Mouse (Mus musculus) frontal cortex, adult 2 months (tissue): Measurements from ENCODE around the gene Il20rb. TPM values are rescaled to one million over a fixed set of nuclear protein-coding genes. Genes with fewer than 3 reads are reported as not detected.

Experiments used
- DNase-seq, 2 experiments: peaks; one replicate each; pipeline ENCODE4 v3.0.0; 2022; ENCODE audit warnings: low spot score in 1 of 2; ENCODE audit errors: extremely low spot score in 1 of 2
- polyA plus RNA-seq: library from polyadenylated mRNA; depleted of rRNA; stranded (reverse); fragments of >200 nt; gene quantifications from 2 replicates; pipeline ENCODE4 v1.2.3, GENCODE M21; 2012; rRNA removed

The Il20rb gene
- 1.0 and 1.5 TPM in 2 replicates for polyA plus RNA-seq

DNA sequence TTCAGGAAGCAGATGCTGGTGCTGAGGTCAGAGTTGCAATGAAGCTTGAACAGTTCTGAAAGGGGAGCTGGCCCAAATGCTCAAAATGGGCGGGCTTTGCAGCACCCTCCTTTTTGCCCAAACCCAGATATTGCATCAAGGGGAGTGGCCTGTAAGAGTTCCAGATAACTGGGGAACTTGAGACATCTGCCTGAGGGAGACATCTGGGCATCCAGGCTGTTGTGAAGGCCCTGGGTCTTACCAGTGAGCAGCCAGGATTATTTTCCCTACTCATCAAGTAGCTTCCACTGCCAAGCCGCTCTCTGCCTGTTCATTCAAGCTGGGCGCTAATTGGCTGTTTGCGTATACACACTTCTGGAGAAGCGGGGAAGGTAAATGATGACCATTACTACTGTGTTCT, at the start of gene Il20rb:
TSS of gene Il20rb (minus strand) at position 358 of the 400 bp plus-strand sequence.
- DNase-seq = no peak

DNA sequence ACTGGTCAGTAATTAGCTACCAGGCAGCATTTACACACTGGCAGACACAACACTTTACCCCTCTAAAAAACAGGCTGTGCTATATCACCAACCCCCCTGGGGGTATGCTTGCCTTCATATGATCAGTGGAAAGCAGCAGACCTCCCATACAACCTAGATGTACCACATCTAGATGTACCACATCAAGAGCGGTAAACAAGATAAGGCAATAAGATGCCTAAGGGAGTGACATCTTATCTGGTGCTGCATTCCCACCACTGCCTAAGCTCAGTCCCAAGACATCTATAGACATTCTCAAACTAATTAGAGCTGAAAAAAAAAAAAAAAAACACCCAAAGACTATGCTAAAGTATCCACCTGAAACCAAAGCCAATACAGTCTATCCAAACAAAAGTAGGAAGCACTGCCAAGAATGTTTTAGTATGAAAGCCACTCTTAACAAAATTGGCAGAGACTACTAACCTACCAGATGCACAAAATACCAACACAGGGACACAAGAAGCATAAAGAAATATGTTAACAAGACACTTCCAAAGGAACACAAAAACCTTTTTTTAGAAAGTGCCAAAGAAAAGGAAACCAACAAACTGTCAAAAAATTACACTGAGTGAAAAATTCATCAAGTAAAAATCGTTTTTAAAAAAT, 49.2 kb upstream of the Il20rb start:
- DNase-seq = peak in 1 of 2 experiments; percentile 22

DNA sequence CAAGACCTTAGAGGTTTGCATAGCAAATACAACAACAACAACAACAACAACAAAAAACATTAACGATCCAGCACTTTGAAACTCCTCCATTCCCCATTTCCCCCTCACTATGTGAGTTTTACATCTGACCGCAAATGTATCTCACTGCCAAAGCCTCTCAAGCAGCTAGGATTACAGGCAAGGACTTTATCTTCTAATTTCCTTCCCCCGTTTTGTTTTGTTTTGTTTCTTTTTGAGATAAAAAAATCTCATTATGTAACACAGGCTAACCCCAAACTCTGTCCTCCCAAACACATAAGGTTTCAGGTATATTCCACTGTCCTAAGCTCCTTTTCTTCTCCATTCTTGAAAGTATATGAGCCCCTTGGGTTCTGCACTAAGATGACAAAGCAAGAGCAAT, 48.1 kb upstream of the Il20rb start:
- DNase-seq = no peak

DNA sequence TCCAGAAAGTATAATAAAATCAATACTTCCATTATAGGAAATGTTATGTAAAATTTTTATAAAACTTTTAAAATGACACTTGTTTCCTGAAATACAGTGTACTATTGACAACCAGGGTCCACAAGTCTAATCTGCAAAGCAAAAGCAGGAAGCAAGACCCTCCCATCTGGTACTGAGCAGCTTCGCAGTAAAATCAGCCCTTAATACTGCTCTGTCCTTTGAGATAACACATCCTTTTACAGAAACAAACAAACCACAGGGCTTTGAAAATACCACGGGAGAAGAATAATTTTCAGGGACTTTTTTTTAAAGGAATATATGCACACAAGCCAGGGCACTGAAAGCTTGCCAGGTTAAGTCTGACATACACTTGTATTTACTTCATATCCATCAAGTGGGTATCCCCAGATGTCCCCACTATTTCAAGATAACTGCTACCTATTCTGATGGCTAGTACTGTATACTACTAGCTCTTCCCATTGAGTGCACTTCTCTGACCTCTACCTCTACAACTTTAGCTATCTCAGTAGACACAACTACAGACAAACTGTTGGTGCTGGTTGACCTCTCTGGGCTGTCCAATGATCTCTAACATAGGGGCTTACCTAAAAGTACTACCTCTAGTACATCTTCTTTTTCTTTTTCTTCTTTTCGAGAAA, 46.4 kb upstream of the Il20rb start:
- DNase-seq = no peak

- no peak for DNase-seq
Measured at GRCm38 (mm10) chr9:100531296-100531695, 44.7 kb upstream of the Il20rb start.

DNA sequence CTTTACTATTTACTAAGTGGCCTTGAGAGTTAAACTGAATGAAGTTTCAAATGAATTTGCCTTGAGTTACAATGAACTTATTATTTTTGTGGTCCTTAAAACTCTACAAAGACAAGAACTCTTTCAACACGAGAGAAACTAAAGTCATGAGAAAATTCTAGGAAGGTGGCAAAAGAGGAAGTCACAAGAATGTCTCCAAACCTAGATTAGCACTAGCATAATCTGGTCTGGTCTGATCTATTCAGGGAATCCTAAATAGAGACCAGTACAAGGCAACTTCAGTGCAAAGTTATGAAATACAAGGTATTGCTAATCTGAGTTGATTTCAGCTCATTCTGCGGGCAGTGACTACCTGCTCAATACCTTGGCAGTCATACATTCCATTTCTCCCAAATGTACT, 38.6 kb upstream of the Il20rb start:
- no peak for DNase-seq

GRCm38 (mm10) chr9:100522029-100522428, 35.4 kb upstream of the Il20rb start:
- DNase-seq = no peak

- peak; percentile 14 to 79 for DNase-seq
Measured at GRCm38 (mm10) chr9:100520586-100520985, 34.0 kb upstream of the Il20rb start.

- peak in 1 of 2 experiments; percentile 12 for DNase-seq
Measured at GRCm38 (mm10) chr9:100520012-100520411, 33.4 kb upstream of the Il20rb start.

DNA sequence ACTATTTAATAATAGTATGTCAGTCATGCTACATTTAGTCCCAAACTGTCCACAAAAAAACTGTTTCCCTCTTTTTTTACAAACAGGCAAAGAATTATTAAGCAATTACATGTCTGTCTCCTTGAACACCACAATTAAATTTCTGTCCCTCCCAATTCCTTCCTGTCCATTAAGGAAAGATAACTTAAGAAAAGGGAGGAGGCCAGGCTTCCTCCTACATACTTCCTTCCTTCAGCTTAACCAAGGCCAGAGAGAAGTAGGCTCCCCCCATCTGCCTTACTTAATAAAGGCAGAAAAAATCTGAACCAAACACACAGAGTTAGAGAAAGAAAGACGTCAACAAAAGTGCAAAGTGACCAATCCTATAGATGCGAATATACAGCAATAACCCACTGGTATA, 21.0 kb upstream of the Il20rb start:
- no peak for DNase-seq

GRCm38 (mm10) chr9:100506652-100507051, 20.1 kb upstream of the Il20rb start:
- DNase-seq = no peak

GRCm38 (mm10) chr9:100505498-100505897, 18.9 kb upstream of the Il20rb start:
- DNase-seq = no peak

DNA sequence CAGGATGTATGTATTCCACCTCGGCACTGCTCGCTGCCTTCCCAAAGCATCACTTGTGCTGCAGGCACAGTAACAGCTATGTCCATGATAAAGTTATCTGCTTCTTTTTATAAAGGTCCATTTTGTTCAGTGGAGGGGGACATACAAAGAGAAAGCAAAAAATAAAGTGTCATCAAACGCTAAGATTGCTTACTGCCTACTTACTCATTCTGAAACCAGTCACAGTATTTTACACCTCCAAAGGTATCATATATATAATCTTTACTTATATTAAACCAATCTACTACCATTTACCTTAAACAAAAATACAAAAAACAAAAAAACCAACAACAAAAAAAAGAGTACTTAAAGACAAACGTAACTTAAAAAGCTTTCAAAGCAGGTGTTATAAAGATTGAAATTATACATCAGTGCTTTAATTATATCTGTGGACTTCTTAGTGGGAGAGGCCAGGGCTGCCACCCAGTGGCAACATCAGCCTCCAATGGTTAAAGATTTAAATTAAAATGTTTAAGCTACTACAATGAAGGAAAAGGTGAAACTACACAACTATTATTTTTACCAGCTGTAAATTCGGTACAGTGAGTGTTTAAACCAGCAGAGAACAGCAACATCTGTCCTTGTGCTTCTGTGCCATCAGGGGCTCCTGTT, 7.1 kb upstream of the Il20rb start:
- DNase-seq = no peak

DNA sequence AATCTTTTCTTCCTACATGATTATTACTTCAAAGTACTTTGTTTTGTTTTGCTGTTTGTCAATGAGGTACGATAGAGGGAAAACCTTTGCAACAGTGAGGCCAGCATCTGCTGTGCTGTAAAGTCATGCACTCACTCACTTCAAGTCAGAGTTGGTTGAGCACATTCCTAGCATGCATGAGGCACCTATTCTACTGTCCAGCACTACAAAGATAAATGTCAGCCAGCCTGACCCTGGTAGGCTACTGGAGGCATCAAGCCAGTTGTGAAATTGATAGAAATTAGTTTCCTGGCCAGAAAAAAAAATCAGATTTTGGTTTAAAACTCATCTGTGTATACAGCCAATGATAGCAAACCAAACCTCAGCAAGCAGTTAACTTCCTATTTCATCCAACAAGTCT, 4.8 kb upstream of the Il20rb start:
- DNase-seq = no peak

DNA sequence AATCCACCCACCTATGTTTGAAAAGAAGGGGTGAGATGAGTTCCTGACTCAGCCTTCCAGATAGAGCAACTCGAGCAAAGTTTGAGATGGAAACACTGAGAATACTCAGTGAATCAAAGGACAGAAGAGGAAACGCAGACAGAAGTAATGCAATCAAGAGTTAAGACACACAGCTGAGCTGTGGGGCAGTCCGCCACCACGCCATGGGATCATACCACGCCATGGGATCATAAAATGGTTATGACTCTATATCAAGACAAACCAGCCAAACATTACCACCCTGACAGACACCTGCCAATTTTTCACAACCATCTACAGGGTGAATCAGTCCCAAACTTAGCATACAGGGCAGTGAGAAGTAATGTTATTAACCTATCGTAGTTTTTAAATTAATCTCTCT, 2.4 kb upstream of the Il20rb start:
- no peak for DNase-seq

GRCm38 (mm10) chr9:100488056-100488713, 1.6 kb upstream of the Il20rb start:
- no peak for DNase-seq

GRCm38 (mm10) chr9:100483318-100483717, 3.3 kb downstream of the Il20rb start:
- DNase-seq = no peak

DNA sequence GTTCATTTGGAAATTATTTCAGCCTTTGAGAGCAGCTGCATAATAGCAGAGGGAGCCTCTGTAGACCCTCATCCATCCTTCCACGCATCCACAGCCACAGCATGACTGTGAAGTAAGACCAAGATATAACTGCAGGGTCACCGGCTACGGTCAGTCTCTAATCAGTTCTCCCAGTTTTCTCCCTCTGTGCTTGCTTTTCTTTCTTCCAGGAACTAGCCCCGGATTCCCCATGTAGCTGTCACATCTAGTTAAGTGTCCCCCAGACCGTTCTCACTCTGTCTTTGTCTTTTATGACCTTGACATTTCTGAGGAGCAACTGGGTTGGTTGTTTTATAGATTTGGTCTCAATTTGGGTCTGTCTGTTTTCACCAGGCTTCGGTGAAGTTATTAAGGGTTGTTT, 5.0 kb downstream of the Il20rb start:
- no peak for DNase-seq

GRCm38 (mm10) chr9:100474056-100474455, 12.5 kb downstream of the Il20rb start:
- no peak for DNase-seq

DNA sequence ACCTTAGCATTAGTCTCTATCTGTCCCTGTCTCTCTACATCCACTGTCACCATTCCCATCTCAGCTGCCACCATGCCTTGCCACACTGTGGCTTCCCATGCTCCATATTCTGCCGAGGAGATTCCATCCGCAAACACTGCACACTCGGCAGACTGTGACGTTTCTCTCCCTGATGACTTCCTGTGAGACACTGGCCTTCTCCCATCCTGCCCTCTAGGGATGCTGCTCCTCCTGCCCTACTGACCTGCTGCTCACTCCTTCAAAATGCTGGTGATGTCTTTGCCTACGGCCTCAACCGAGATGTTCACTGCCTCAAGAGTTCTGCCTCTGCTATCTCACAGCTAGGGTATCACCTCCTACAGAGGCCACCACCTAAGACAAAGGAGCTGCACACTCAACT, 13.2 kb downstream of the Il20rb start:
- no peak for DNase-seq

DNA sequence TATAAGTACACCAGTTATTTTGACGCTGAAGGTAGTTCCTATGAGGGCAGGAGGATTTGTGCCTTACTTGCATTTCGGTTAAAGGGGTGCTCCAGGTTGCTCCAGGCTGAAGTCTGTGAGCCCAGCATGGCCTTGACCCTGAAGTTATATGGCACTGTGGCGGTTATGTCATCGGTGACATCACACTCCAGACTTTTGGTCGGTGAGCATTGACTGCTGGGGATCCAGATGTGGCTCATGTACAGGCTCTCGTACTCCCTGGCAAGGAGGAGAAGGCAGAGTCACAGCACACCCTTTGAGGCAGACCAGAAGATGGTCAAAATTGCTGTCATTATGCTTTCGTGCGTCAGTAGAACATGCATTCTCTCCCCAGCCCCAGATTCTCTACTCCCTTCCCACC, 13.7 kb downstream of the Il20rb start:
- no peak for DNase-seq

DNA sequence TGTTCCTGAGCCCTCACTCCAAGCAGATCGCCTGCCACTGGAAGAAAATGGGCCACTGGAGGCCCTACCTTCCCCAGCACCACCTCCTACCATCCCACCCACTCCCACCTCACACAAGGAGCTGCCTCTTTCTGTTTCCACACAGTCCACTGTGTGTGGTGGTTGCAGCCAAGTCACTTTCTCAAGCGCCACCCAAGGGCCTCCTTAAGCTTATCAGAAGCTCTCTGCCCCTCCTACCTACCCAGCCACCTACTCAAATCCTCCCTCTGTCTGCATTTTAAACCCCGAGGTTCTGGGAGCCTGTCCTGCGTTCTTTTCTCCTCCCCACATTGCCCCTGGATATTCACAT, 15.0 kb downstream of the Il20rb start:
- DNase-seq = no peak
